Comparison of ENCODE assay signal across 39 mouse cellular contexts in the genomic region with DNA sequence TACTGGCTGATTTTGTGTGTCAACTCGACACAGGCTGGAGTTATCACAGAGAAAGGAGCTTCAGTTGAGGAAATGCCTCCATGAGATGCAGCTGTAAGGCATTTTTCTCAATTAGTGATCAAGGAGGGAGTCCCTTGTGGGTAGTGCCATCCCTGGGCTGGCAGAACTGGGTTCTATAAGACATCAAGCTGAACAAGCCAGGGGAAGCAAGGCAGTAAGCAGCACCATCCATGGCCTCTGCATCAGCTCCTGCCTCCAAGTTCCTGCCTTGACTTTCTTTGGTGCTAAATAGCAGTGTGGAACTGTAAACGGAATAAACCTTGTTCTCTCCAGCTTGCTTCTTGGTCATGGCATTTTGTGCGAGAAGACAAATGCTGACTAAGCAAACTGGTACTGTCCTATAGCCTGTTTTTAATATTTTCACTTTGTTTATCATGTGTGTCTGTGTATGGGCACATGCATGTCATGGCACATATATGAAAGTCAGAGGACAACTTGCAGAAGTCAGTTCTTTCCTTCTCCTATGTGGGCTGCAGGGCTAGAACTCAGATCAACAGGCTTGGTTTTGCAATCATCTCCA. TPM values are rescaled to one million over a fixed set of nuclear protein-coding genes. Genes with fewer than 3 reads are reported as not detected.
"Had no signal": no experiment of that assay in that cellular context is flagged by ENCODE, and none has a peak within 500 bp of the region (broad histone marks: within the 10 kb centered on the region; RNA-seq: fewer than 3 reads in every experiment).

No protein-coding gene starts in this region.

- ATAC-seq: liver, embryonic 12.5 days; liver, postnatal 0 days; lung, postnatal 0 days; midbrain, embryonic 13.5 days; midbrain, embryonic 15.5 days; midbrain, embryonic 16.5 days had no signal

- H3K4me1 ChIP-seq: limb, embryonic 10.5 days; limb, embryonic 12.5 days; limb, embryonic 13.5 days; limb, embryonic 15.5 days; liver, embryonic 12.5 days; liver, embryonic 13.5 days; liver, embryonic 15.5 days; lung, embryonic 15.5 days; megakaryocyte, embryonic 14.5 days; midbrain, embryonic 10.5 days; midbrain, embryonic 15.5 days; neural tube, embryonic 12.5 days; neural tube, embryonic 13.5 days had no signal

- H3K9me3 ChIP-seq: limb, embryonic 10.5 days; limb, embryonic 12.5 days; limb, embryonic 13.5 days; limb, embryonic 15.5 days; liver, embryonic 12.5 days; liver, embryonic 13.5 days; liver, embryonic 15.5 days; lung, embryonic 15.5 days; megakaryocyte, embryonic 14.5 days; midbrain, embryonic 10.5 days; midbrain, embryonic 12.5 days; midbrain, embryonic 13.5 days; midbrain, embryonic 15.5 days; neural tube, embryonic 12.5 days; neural tube, embryonic 13.5 days had no signal

- H3K4me3 ChIP-seq: limb, embryonic 10.5 days; limb, embryonic 12.5 days; limb, embryonic 13.5 days; limb, embryonic 15.5 days; liver, embryonic 12.5 days; liver, embryonic 13.5 days; liver, embryonic 15.5 days; lung, embryonic 15.5 days; megakaryocyte, embryonic 14.5 days; midbrain, embryonic 10.5 days; midbrain, embryonic 12.5 days; midbrain, embryonic 13.5 days; midbrain, embryonic 15.5 days; myocyte; neural tube, embryonic 12.5 days; neural tube, embryonic 13.5 days had no signal

- H3K4me2 ChIP-seq: limb, embryonic 12.5 days; limb, embryonic 13.5 days; limb, embryonic 15.5 days; liver, embryonic 11.5 days; liver, embryonic 12.5 days; liver, embryonic 13.5 days; liver, embryonic 15.5 days; lung, embryonic 14.5 days; lung, embryonic 15.5 days; midbrain, embryonic 11.5 days; midbrain, embryonic 12.5 days; midbrain, embryonic 13.5 days; midbrain, embryonic 15.5 days; neural tube, embryonic 12.5 days; neural tube, embryonic 13.5 days had no signal

- H3K36me3 ChIP-seq: limb, embryonic 10.5 days; limb, embryonic 12.5 days; limb, embryonic 13.5 days; limb, embryonic 15.5 days; liver, embryonic 12.5 days; liver, embryonic 13.5 days; liver, embryonic 15.5 days; lung, embryonic 15.5 days; midbrain, embryonic 10.5 days; midbrain, embryonic 12.5 days; midbrain, embryonic 13.5 days; midbrain, embryonic 15.5 days; neural tube, embryonic 12.5 days; neural tube, embryonic 13.5 days had no signal

- H3K9ac ChIP-seq: limb, embryonic 12.5 days; limb, embryonic 13.5 days; limb, embryonic 15.5 days; liver, embryonic 12.5 days; liver, embryonic 13.5 days; liver, embryonic 14.5 days; liver, embryonic 15.5 days; liver, postnatal 0 days; lung, embryonic 14.5 days; lung, embryonic 15.5 days; midbrain, embryonic 12.5 days; midbrain, embryonic 13.5 days; midbrain, embryonic 15.5 days; neural tube, embryonic 12.5 days; neural tube, embryonic 13.5 days had no signal

- DNase-seq: left cerebral cortex, postnatal 4 days; liver; liver, embryonic 13.5 days; liver, postnatal 0 days; lung, adult 18-20 months; lung, adult 2 months; lung, postnatal 10 days; lung, postnatal 14 days; lung, postnatal 36 days; lung, postnatal 4 days; midbrain, embryonic 14.5 days had no signal

- H3K27me3 ChIP-seq: limb, embryonic 12.5 days; limb, embryonic 13.5 days; limb, embryonic 15.5 days; liver, embryonic 12.5 days; liver, embryonic 13.5 days; liver, embryonic 15.5 days; lung, embryonic 15.5 days; megakaryocyte, embryonic 14.5 days; midbrain, embryonic 12.5 days; midbrain, embryonic 13.5 days; midbrain, embryonic 15.5 days; neural tube, embryonic 12.5 days had no signal

- H3K27ac ChIP-seq: limb, embryonic 10.5 days; limb, embryonic 12.5 days; limb, embryonic 13.5 days; limb, embryonic 15.5 days; liver, embryonic 12.5 days; liver, embryonic 13.5 days; liver, embryonic 14.5 days; liver, embryonic 15.5 days; lung, embryonic 15.5 days; macrophage; midbrain, embryonic 10.5 days; midbrain, embryonic 12.5 days; midbrain, embryonic 13.5 days; midbrain, embryonic 15.5 days; neural tube, embryonic 12.5 days; neural tube, embryonic 13.5 days had no signal

RNA-seq across cellular contexts. Expression of a gene that starts 57.3 kb away (rescaled TPM):
- total RNA-seq: liver, adult 2 months; megakaryocyte progenitor cell, adult 5-6 weeks; megakaryocyte-erythroid progenitor cell, adult 5-6 weeks; monocyte, adult 5-6 weeks had no signal
- polyA plus RNA-seq: liver, adult 2 months; liver, embryonic 12.5 days; liver, embryonic 15.5 days; liver, embryonic 16.5 days; liver, postnatal 0 days; lung, adult 2 months; lung, embryonic 14.5 days; lung, embryonic 15.5 days; lung, embryonic 16.5 days; lung, postnatal 0 days; macrophage had no signal
